Mouse (Mus musculus): ENCODE results near the gene Tnni3k. TPM values are rescaled to one million over a fixed set of nuclear protein-coding genes. Genes with fewer than 3 reads are reported as not detected.

The Tnni3k gene
- polyA plus RNA-seq, 1 experiment from 2014 or later = 0.08 TPM

GRCm38 (mm10) chr3:154861921-154862320 is 193.3 kb downstream of the Tnni3k start:
- H3K4me2 ChIP-seq (replicated peaks; ENCODE audit: low read depth) = no peak overlapping the region
- WGBS = 78% methylated on average over 6 of the region's 6 CpGs
- ATAC-seq = no peak
- H3K9ac ChIP-seq (ENCODE audit: low read depth, low read length) = no peak overlapping the region
- H3K9me3 ChIP-seq (ENCODE audit: control insufficient read depth) = no peaks in the 10 kb centered on the region
- no peaks in the 10 kb centered on the region for H3K27me3 ChIP-seq (replicated peaks; ENCODE audit: control insufficient read depth, insufficient read depth, low read length)
- no peaks in the 10 kb centered on the region; the same call in 1 of the 2 replicates for H3K4me1 ChIP-seq (replicated peaks; ENCODE audit: control insufficient read depth, insufficient read depth, low read length)
- TF ChIP-seq CTCF (IDR thresholded peaks at IDR 0.05; ENCODE audit: low read depth) = no peak
- H3K4me3 ChIP-seq (ENCODE audit: low read depth, low read length) = no peak overlapping the region
- no peak overlapping the region for H3K27ac ChIP-seq (ENCODE audit: low read depth, low read length)
- H3K36me3 ChIP-seq (ENCODE audit: control insufficient read depth, insufficient read depth) = no peaks in the 10 kb centered on the region

- no peak for TF ChIP-seq CTCF (IDR thresholded peaks at IDR 0.05; ENCODE audit: low read depth)
- no peaks in the 10 kb centered on the region for H3K9me3 ChIP-seq (ENCODE audit: control insufficient read depth)
- ATAC-seq = no peak
- H3K4me2 ChIP-seq (replicated peaks; ENCODE audit: low read depth) = no peak overlapping the region
- H3K27ac ChIP-seq (ENCODE audit: low read depth, low read length) = no peak overlapping the region
- no peaks in the 10 kb centered on the region for H3K36me3 ChIP-seq (ENCODE audit: control insufficient read depth, insufficient read depth)
- H3K9ac ChIP-seq (ENCODE audit: low read depth, low read length) = no peak overlapping the region
- no peaks in the 10 kb centered on the region; the same call in 1 of the 2 replicates for H3K4me1 ChIP-seq (replicated peaks; ENCODE audit: control insufficient read depth, insufficient read depth, low read length)
- 53% methylated on average over 3 of the region's 3 CpGs for WGBS
- no peak overlapping the region for H3K4me3 ChIP-seq (ENCODE audit: low read depth, low read length)
- no peaks in the 10 kb centered on the region for H3K27me3 ChIP-seq (replicated peaks; ENCODE audit: control insufficient read depth, insufficient read depth, low read length)
Observed at GRCm38 (mm10) chr3:154859721-154860120, 195.5 kb downstream of the Tnni3k start.

GRCm38 (mm10) chr3:154853257-154853656 is 201.9 kb downstream of the Tnni3k start:
- Histone ChIP-seq H3K27ac (ENCODE audit: low read depth, low read length) (no peak overlapping the region), H3K9ac (ENCODE audit: low read depth, low read length) (no peak overlapping the region), H3K4me1 (replicated peaks; ENCODE audit: control insufficient read depth, insufficient read depth, low read length) (no peaks in the 10 kb centered on the region), H3K27me3 (replicated peaks; ENCODE audit: control insufficient read depth, insufficient read depth, low read length) (no peaks in the 10 kb centered on the region), H3K36me3 (ENCODE audit: control insufficient read depth, insufficient read depth) (no peaks in the 10 kb centered on the region), H3K4me2 (replicated peaks; ENCODE audit: low read depth) (no peak overlapping the region), H3K4me3 (ENCODE audit: low read depth, low read length) (no peak overlapping the region), H3K9me3 (ENCODE audit: control insufficient read depth) (no peaks in the 10 kb centered on the region)
- ATAC-seq = no peak
- TF ChIP-seq CTCF (IDR thresholded peaks at IDR 0.05; ENCODE audit: low read depth) = no peak
- 42% methylated on average over 6 of the region's 6 CpGs for WGBS

GRCm38 (mm10) chr3:154852281-154852680 is 202.9 kb downstream of the Tnni3k start:
- no peak overlapping the region for H3K27ac ChIP-seq (ENCODE audit: low read depth, low read length)
- H3K9ac ChIP-seq (ENCODE audit: low read depth, low read length) = no peak overlapping the region
- no peak overlapping the region for H3K4me2 ChIP-seq (replicated peaks; ENCODE audit: low read depth)
- no peaks in the 10 kb centered on the region for H3K36me3 ChIP-seq (ENCODE audit: control insufficient read depth, insufficient read depth)
- H3K4me3 ChIP-seq (ENCODE audit: low read depth, low read length) = no peak overlapping the region
- WGBS = 56% methylated on average over 3 of the region's 3 CpGs
- H3K27me3 ChIP-seq (replicated peaks; ENCODE audit: control insufficient read depth, insufficient read depth, low read length) = no peaks in the 10 kb centered on the region
- TF ChIP-seq CTCF (IDR thresholded peaks at IDR 0.05; ENCODE audit: low read depth) = no peak
- H3K4me1 ChIP-seq (replicated peaks; ENCODE audit: control insufficient read depth, insufficient read depth, low read length) = no peaks in the 10 kb centered on the region
- ATAC-seq = no peak
- no peaks in the 10 kb centered on the region for H3K9me3 ChIP-seq (ENCODE audit: control insufficient read depth)

- Histone ChIP-seq H3K4me3 (ENCODE audit: low read depth, low read length) (no peak overlapping the region), H3K36me3 (ENCODE audit: control insufficient read depth, insufficient read depth) (no peaks in the 10 kb centered on the region), H3K9me3 (ENCODE audit: control insufficient read depth) (no peaks in the 10 kb centered on the region), H3K4me2 (replicated peaks; ENCODE audit: low read depth) (no peak overlapping the region), H3K27ac (ENCODE audit: low read depth, low read length) (no peak overlapping the region), H3K4me1 (replicated peaks; ENCODE audit: control insufficient read depth, insufficient read depth, low read length) (no peaks in the 10 kb centered on the region), H3K27me3 (replicated peaks; ENCODE audit: control insufficient read depth, insufficient read depth, low read length) (no peaks in the 10 kb centered on the region), H3K9ac (ENCODE audit: low read depth, low read length) (no peak overlapping the region)
- 87% methylated on average over 7 of the region's 7 CpGs for WGBS
- ATAC-seq = no peak
- TF ChIP-seq CTCF (IDR thresholded peaks at IDR 0.05; ENCODE audit: low read depth) = no peak
Observed at GRCm38 (mm10) chr3:154842247-154842646, 213.0 kb downstream of the Tnni3k start.

GRCm38 (mm10) chr3:154841076-154841475 is 214.1 kb downstream of the Tnni3k start:
- no peak overlapping the region for H3K9ac ChIP-seq (ENCODE audit: low read depth, low read length)
- 29% methylated on average over 1 of the region's 1 CpGs for WGBS

GRCm38 (mm10) chr3:154837861-154838260 is 217.3 kb downstream of the Tnni3k start:
- no peak overlapping the region for H3K9ac ChIP-seq (ENCODE audit: low read depth, low read length)

More at GRCm38 (mm10) chr3:154841076-154841475, 214.1 kb downstream of the Tnni3k start:
- H3K27me3 ChIP-seq (replicated peaks; ENCODE audit: control insufficient read depth, insufficient read depth, low read length) = no peaks in the 10 kb centered on the region
- H3K36me3 ChIP-seq (ENCODE audit: control insufficient read depth, insufficient read depth) = no peaks in the 10 kb centered on the region
- no peak overlapping the region for H3K27ac ChIP-seq (ENCODE audit: low read depth, low read length)
- no peak for ATAC-seq
- H3K9me3 ChIP-seq (ENCODE audit: control insufficient read depth) = no peaks in the 10 kb centered on the region
- H3K4me2 ChIP-seq (replicated peaks; ENCODE audit: low read depth) = no peak overlapping the region
- no peak overlapping the region for H3K4me3 ChIP-seq (ENCODE audit: low read depth, low read length)
- TF ChIP-seq CTCF (IDR thresholded peaks at IDR 0.05; ENCODE audit: low read depth) = no peak
- H3K4me1 ChIP-seq (replicated peaks; ENCODE audit: control insufficient read depth, insufficient read depth, low read length) = no peaks in the 10 kb centered on the region

More at GRCm38 (mm10) chr3:154837861-154838260, 217.3 kb downstream of the Tnni3k start:
- H3K27me3 ChIP-seq (replicated peaks; ENCODE audit: control insufficient read depth, insufficient read depth, low read length) = no peaks in the 10 kb centered on the region
- H3K4me2 ChIP-seq (replicated peaks; ENCODE audit: low read depth) = no peak overlapping the region
- no peaks in the 10 kb centered on the region for H3K9me3 ChIP-seq (ENCODE audit: control insufficient read depth)
- no peak for ATAC-seq
- 87% methylated on average over 11 of the region's 11 CpGs for WGBS
- no peak overlapping the region for H3K27ac ChIP-seq (ENCODE audit: low read depth, low read length)
- no peak for TF ChIP-seq CTCF (IDR thresholded peaks at IDR 0.05; ENCODE audit: low read depth)
- no peak overlapping the region for H3K4me3 ChIP-seq (ENCODE audit: low read depth, low read length)
- no peaks in the 10 kb centered on the region for H3K36me3 ChIP-seq (ENCODE audit: control insufficient read depth, insufficient read depth)
- no peaks in the 10 kb centered on the region for H3K4me1 ChIP-seq (replicated peaks; ENCODE audit: control insufficient read depth, insufficient read depth, low read length)
